Mouse (Mus musculus) C2C12 (cell line): ENCODE data around the gene Nol10. TPM values are rescaled to one million over a fixed set of nuclear protein-coding genes. Genes with fewer than 3 reads are reported as not detected.
"Not testable (repeated sequence)": the region's sequence is repeated elsewhere in the genome, so short reads cannot be mapped to it uniquely, and the experiment has no call there.

Experiments used
- H3K27me3 ChIP-seq: one replicate; pipeline ENCODE4 v1.6.1; 2011; ENCODE audit not compliant: control insufficient read depth, insufficient read depth, insufficient read length
- H3K36me3 ChIP-seq: one replicate; pipeline ENCODE4 v1.6.1; 2011; ENCODE audit not compliant: control insufficient read depth, insufficient read depth
- H3K4me3 ChIP-seq: one replicate; pipeline ENCODE4 v1.5.1; 2011; ENCODE audit warnings: mild to moderate bottlenecking, control low read depth; ENCODE audit not compliant: poor library complexity, insufficient read depth, severe bottlenecking
- H3K79me2 ChIP-seq: one replicate; pipeline ENCODE4 v1.6.1; 2011; ENCODE audit not compliant: control insufficient read depth, insufficient read depth
- H3K79me3 ChIP-seq: one replicate; pipeline ENCODE4 v1.6.1; 2011; ENCODE audit warnings: low read depth, control low read depth
- H3ac ChIP-seq: one replicate; pipeline ENCODE3; 2011; ENCODE audit warnings: low read depth; ENCODE audit not compliant: control insufficient read depth, insufficient read length
- CEBPB ChIP-seq: IDR thresholded peaks from one replicate; pipeline ENCODE4 v1.6.1; 2011; ENCODE audit warnings: low read depth, mild to moderate bottlenecking, control low read depth, moderate library complexity
- CTCF ChIP-seq: IDR thresholded peaks from one replicate; pipeline ENCODE4 v1.5.1; 2011; ENCODE audit not compliant: control insufficient read depth, insufficient read depth, insufficient read length
- FOSL1 ChIP-seq: IDR thresholded peaks from one replicate; pipeline ENCODE4 v1.8.0; 2011; ENCODE audit warnings: mild to moderate bottlenecking, low read length; ENCODE audit not compliant: poor library complexity, insufficient read depth, severe bottlenecking
- MAX ChIP-seq: IDR thresholded peaks from one replicate; pipeline ENCODE4 v1.6.1; 2011; ENCODE audit warnings: mild to moderate bottlenecking, control low read depth
- MYOD1 ChIP-seq: IDR thresholded peaks from one replicate; pipeline ENCODE4 v1.6.1; 2011; ENCODE audit warnings: low read depth; ENCODE audit not compliant: control insufficient read depth, insufficient read length
- MYOG ChIP-seq: IDR thresholded peaks from one replicate; pipeline ENCODE4 v1.6.1; 2011; ENCODE audit not compliant: control insufficient read depth, insufficient read length; ENCODE audit errors: extremely low read depth
- USF1 ChIP-seq: IDR thresholded peaks from one replicate; pipeline ENCODE4 v1.6.1; 2011; ENCODE audit warnings: low read depth, mild to moderate bottlenecking, control low read depth, moderate library complexity
- polyA plus RNA-seq: library from polyadenylated mRNA; unstranded; fragments of >200 nt; fragmentation: generic; extraction: Trizol; gene quantifications from one replicate; pipeline ENCODE4 v1.2.1, GENCODE M21; 2012; ENCODE audit warnings: missing spikeins

Gene Nol10
- polyA plus RNA-seq, 1 experiment = 20.3 TPM

DNA sequence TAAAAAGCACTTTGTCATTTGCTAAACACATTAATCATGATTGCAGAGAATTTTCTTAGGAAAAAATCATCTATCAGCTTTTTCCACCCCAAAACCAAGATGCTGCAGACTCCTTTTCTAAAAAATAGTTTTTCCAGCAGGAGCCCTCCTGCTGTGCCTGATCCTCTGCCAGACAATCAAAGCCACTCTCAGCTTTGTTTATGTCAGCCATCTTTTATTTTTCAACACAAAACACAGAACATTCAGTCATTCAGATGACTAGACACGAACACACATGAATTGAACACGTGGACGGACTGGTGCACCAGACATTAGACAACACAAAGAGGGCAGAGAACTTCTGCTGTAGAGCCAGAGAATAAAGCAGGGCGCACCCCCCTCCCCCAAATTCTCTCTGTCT lies 115.4 kb downstream of the Nol10 start:
- TF ChIP-seq CTCF (no peak), MAX (no peak), MYOD1 (no peak), USF1 (no peak), CEBPB (no peak), MYOG (no peak), FOSL1 (no peak)
- Histone ChIP-seq H3K79me3 (no peaks in the 10 kb centered on the region), H3K79me2 (no peaks in the 10 kb centered on the region), H3K4me3 (no peak overlapping the region), H3K36me3 (no peaks in the 10 kb centered on the region), H3ac (no peak overlapping the region), H3K27me3 (no peaks in the 10 kb centered on the region)

- not testable (repeated sequence) for H3K79me2 ChIP-seq, H3K36me3 ChIP-seq, H3ac ChIP-seq, H3K79me3 ChIP-seq, H3K4me3 ChIP-seq, H3K27me3 ChIP-seq
Observed at GRCm38 (mm10) chr12:17464550-17464949, 116.3 kb downstream of the Nol10 start.

- TF ChIP-seq FOSL1 = no peak
- TF ChIP-seq USF1 = no peak
- TF ChIP-seq CEBPB = no peak
- TF ChIP-seq MYOD1 = no peak
- no peak for TF ChIP-seq CTCF
- TF ChIP-seq MYOG = no peak
- no peak for TF ChIP-seq MAX
- H3K79me3 ChIP-seq = no peaks in the 10 kb centered on the region
- H3K36me3 ChIP-seq = no peaks in the 10 kb centered on the region
- no peak overlapping the region for H3ac ChIP-seq
- no peak overlapping the region for H3K4me3 ChIP-seq
- no peaks in the 10 kb centered on the region for H3K79me2 ChIP-seq
- peaks cover 3% of the 10 kb centered on the region for H3K27me3 ChIP-seq
Observed at GRCm38 (mm10) chr12:17466791-17467190, 118.5 kb downstream of the Nol10 start.

DNA sequence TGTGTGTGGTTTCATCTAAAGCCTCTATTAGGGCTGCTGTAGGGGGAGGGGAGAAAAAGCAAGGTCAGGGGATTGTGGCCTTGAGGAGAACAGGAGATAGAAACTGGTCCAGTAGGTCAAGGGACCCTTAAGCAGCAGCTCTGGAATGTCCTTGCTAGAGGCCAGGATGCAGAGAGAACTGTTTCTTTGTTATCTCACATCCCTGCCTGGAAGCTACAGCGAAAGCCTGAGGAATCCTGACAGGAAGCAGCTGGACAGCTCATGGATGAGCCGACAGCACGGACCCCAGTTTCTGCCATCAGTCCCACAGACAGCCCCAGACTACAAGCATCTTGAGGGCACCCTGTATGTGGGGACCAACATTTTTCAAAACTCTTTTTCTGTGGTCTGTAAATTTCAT lies 120.1 kb downstream of the Nol10 start:
- TF ChIP-seq CEBPB (no peak), FOSL1 (no peak), MYOD1 (no peak), MYOG (no peak)
- H3K4me3 ChIP-seq = no peak overlapping the region

GRCm38 (mm10) chr12:17469869-17470268 lies 121.6 kb downstream of the Nol10 start:
- Histone ChIP-seq H3K79me3 (no peaks in the 10 kb centered on the region), H3K4me3 (no peak overlapping the region), H3K36me3 (no peaks in the 10 kb centered on the region), H3ac (no peak overlapping the region), H3K79me2 (no peaks in the 10 kb centered on the region), H3K27me3 (peaks cover 15% of the 10 kb centered on the region)
- no peak for TF ChIP-seq MYOD1
- TF ChIP-seq CEBPB = no peak
- no peak for TF ChIP-seq MAX
- TF ChIP-seq CTCF = no peak
- no peak for TF ChIP-seq FOSL1
- no peak for TF ChIP-seq USF1
- TF ChIP-seq MYOG = no peak

More for the DNA sequence above, 120.1 kb downstream of the Nol10 start:
- no peaks in the 10 kb centered on the region for H3K36me3 ChIP-seq
- peaks cover 6% of the 10 kb centered on the region for H3K27me3 ChIP-seq
- H3K79me3 ChIP-seq = no peaks in the 10 kb centered on the region
- no peaks in the 10 kb centered on the region for H3K79me2 ChIP-seq
- no peak overlapping the region for H3ac ChIP-seq

GRCm38 (mm10) chr12:17470528-17470927 lies 122.3 kb downstream of the Nol10 start:
- not testable (repeated sequence) for H3K4me3 ChIP-seq, H3K79me3 ChIP-seq, H3K79me2 ChIP-seq, H3ac ChIP-seq, H3K36me3 ChIP-seq
- peaks cover 15% of the 10 kb centered on the region for H3K27me3 ChIP-seq
